Mouse (Mus musculus) fibroblast of lung, adult 2 months (primary cell): ENCODE measurements around the gene Trim2.

Experiments used
- DNase-seq: peaks from one replicate; pipeline ENCODE4 v3.0.0-alpha.2; 2011; ENCODE audit warnings: low read depth

Trim2 gene

GRCm38 (mm10) chr3:84253655-84254519, 52.8 kb downstream of the Trim2 start:
- DNase-seq: no peak

- DNase-seq: no peak
Observed at GRCm38 (mm10) chr3:84252776-84253654, 53.7 kb downstream of the Trim2 start.

DNA sequence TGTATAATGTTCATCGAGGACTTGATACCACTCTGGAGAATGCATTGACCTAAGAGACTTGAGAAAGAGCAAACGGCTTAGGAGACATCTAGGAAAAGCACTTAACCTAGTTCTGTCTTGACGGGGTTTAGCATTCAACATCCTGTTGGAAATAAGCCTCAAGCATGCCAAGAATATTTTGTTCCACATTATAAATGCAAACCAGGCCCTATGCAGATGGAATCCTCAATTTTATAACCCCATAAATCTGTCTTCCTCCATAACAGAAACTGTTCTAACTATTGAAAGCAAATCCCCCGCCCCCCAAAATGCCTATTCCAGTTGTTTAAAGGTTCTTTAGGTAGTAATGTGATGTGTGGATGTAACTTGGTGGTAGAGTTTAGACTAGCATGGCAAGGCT, 55.0 kb downstream of the Trim2 start:
- DNase-seq: no peak

DNA sequence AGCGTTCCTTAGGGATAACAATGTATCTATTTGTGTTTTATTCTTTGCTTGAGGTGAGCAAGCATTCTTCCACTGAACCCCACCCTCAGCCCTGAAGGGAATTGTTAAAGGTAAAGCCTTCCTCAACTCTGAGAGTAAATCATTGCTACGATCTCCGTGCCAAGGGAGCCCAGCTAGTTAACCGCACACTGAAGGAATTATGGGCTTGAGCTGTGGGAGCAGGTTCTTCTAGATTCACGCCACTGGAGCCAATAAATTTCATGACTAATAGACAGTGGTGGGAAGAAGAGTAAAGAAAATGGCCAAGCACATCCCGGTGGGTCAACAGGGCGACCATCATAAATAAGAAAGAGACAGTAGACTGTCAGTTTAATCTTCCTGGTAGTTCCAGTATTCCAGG, 56.4 kb downstream of the Trim2 start:
- no peak for DNase-seq

- DNase-seq: no peak
Observed at GRCm38 (mm10) chr3:84247789-84248188, 58.9 kb downstream of the Trim2 start.

GRCm38 (mm10) chr3:84246421-84246861, 60.2 kb downstream of the Trim2 start:
- no peak for DNase-seq

DNA sequence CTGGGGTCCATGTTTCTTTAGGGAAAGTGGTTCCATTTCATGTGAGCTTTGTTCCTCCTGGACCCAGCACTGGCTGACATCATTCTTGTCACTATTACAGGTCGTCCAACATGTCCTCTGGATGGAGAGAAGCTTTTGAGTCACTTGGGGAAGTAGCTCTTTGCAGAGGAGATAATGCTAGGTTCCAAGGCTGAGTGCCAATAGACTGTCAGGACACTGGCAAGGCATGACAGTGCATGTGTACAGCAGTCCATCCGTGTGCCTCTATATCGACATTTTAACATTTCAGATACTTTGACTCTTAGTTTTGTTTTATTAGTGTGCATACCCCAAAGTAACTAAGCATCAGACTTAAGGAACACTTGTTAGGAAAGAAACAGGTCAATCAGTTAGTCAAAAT, 63.6 kb downstream of the Trim2 start:
- DNase-seq: no peak

- no peak for DNase-seq
Observed at GRCm38 (mm10) chr3:84242497-84242896, 64.2 kb downstream of the Trim2 start.

- no peak for DNase-seq
Observed at GRCm38 (mm10) chr3:84241098-84241497, 65.6 kb downstream of the Trim2 start.

GRCm38 (mm10) chr3:84235420-84236304, 71.0 kb downstream of the Trim2 start:
- no peak for DNase-seq

DNA sequence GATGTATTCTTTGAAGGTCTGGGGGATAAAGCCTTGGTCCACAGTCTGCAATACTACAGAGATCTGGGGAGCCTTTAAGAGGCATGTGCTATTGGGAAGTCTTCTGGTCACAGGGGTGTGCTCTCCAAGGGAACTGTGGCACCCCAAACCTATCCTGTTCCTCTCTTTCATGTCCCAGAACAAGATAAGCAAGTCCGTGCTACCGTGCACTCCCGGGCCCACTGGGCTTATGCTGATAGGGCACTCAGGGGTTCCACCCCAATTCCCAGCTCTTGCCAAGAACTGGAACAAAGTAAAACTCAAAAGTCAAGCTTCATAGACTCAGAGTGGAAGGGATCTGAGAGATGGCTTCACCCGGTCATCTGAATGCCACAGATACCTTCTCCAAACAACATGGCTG, 72.1 kb downstream of the Trim2 start:
- DNase-seq: no peak

- no peak for DNase-seq
Observed at GRCm38 (mm10) chr3:84233663-84234415, 72.8 kb downstream of the Trim2 start.

DNA sequence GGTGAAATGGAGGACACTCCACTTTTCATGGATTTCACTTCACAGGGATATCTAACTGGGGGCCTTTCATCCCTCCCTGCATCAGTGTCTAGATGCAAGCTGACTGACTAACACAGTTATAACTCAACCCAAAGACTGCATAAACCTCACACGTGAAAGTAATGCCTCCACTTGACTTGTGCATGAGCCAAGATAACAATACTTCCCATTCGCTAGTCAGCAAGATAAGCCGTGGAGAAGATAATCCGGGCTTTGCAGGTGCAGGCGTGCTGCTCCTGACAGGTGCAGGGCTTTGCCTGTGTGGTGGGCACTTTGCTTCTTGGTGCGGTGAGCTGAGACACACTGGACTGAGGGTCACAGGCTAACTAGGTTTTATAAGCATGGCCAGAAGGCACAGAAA, 74.4 kb downstream of the Trim2 start:
- DNase-seq: no peak

GRCm38 (mm10) chr3:84230988-84231387, 75.7 kb downstream of the Trim2 start:
- DNase-seq: no peak

GRCm38 (mm10) chr3:84228911-84229310, 77.8 kb downstream of the Trim2 start:
- DNase-seq: no peak

- DNase-seq: peak; percentile 80
Observed at GRCm38 (mm10) chr3:84228203-84228870, 78.3 kb downstream of the Trim2 start.

DNA sequence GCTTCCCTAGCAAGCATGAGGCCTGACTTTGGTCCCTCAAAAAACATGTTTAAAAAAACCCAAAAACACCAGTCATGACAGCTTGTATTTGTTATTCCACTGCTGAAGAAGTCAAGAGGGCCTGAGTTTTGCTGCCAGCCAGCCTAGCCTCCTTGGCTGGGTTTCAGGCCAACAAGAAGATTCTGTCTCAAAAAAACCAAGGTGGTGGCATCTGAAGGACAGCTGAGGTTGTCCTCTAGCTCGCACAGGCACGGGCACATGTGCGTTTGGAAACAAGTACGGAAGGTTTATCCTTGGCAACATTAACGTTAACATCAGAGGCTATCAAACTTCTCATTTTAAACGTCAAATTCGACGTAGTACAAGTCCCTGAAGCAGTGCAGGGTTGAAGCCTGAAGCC, 79.0 kb downstream of the Trim2 start:
- no peak for DNase-seq

DNA sequence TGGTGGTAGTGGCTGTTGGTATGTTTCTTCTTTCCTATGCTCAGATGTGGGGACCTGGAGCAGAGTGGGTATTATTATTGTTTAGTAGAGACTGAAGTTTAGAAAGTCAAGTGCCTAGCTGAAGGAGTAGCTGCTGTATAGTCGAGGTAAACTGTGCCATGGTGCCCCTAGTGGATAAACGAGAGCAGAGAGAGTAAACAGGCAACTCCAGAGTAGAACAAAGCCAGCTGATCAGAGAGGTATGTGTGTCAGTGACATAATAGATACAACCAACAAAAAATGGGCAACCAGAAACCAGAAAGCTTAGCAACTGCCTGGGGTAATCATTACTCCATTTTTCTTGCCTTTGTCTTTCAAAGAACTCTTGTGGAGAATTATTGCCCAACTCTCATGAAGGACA, 81.7 kb downstream of the Trim2 start:
- DNase-seq: no peak

DNA sequence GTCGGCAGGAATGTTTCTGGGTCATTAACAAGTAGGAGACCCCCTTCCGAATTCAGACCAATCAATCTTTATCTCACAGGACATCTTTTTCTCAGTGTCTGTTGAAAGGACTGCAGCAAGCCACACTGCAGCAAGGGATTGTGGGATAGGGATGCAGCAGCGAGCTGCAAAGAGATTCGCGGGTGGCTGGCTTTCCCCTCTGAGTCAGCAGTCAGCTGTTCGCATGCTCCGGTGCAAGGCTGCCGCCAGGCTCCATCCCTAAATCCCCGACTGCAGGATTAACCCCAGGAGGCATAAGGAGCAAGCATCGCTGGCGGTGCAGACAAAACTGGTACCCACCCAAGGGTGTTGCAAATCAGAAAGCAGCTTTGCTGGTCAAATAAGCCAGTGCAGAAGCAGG, 85.9 kb downstream of the Trim2 start:
- no peak for DNase-seq

DNA sequence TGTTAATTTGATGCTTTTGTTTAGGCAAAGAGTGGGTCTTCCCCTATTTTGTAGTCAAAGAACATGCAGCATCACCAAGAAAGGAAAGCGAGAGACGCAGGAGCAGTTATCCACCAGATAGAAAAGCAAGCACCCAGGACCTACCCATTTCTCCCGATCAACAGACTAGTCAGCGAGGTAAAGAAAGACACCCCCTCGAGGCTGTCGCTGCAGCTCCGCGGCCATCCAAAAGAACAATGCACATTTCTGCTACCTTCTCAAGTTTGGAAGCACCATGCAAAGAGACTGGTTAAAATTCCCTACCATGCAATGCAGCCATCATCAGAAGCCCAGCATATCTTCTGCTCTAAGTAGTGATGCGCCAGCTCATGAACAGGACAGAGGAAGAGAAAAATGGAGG, 86.4 kb downstream of the Trim2 start:
- no peak for DNase-seq
